Mouse (Mus musculus): Measurements from ENCODE around the gene Cdh5.

- TF ChIP-seq CTCF (IDR thresholded peaks at IDR 0.05; ENCODE audit: control insufficient read depth, insufficient read depth, insufficient replicate concordance, low read depth, low read length) = no peak
- no peak for TF ChIP-seq POLR2A (IDR thresholded peaks at IDR 0.05; ENCODE audit: control insufficient read depth, low read depth, low read length)
Observed at GRCm38 (mm10) chr8:104160731-104161130, 59.3 kb downstream of the Cdh5 start.

All from testis, adult 2 months (tissue).